Mouse (Mus musculus) cerebellum, adult 9-10 months (tissue): ENCODE data around the gene Irak2.
"Not testable (repeated sequence)": the region's sequence is repeated elsewhere in the genome, so short reads cannot be mapped to it uniquely, and the experiment has no call there.

Experiments used
- DNase-seq: peaks from one replicate; pipeline ENCODE4 v3.0.0; 2022

Gene Irak2

GRCm38 (mm10) chr6:113713389-113713788 is 75.1 kb downstream of the Irak2 start:
- not testable (repeated sequence) for DNase-seq

GRCm38 (mm10) chr6:113714276-113714675 is 76.0 kb downstream of the Irak2 start:
- DNase-seq, result no peak

GRCm38 (mm10) chr6:113714797-113715196 is 76.5 kb downstream of the Irak2 start:
- no peak for DNase-seq

- DNase-seq, result peak; percentile 76
Observed at GRCm38 (mm10) chr6:113717541-113717940, 79.3 kb downstream of the Irak2 start.

GRCm38 (mm10) chr6:113719878-113720277 is 81.6 kb downstream of the Irak2 start, which contains the start of gene Ghrl:
Ghrl (minus strand) TSS chr6:113719880.
- no peak for DNase-seq

GRCm38 (mm10) chr6:113721061-113721460 is 82.8 kb downstream of the Irak2 start:
- DNase-seq, result no peak

GRCm38 (mm10) chr6:113728181-113728580 is 89.9 kb downstream of the Irak2 start:
- DNase-seq, result no peak

- DNase-seq, result no peak
Observed at GRCm38 (mm10) chr6:113731296-113731695, 93.0 kb downstream of the Irak2 start.

GRCm38 (mm10) chr6:113737318-113738046 is 99.2 kb downstream of the Irak2 start:
- DNase-seq, result no peak

- peak; percentile 81 for DNase-seq
Observed at GRCm38 (mm10) chr6:113740236-113741217, 102.3 kb downstream of the Irak2 start, which contains the start of gene Sec13. Sec13 (minus strand) TSS chr6:113740743.

GRCm38 (mm10) chr6:113741425-113741824 is 103.2 kb downstream of the Irak2 start:
- DNase-seq, result no peak

GRCm38 (mm10) chr6:113742321-113742720 is 104.1 kb downstream of the Irak2 start:
- no peak for DNase-seq

- DNase-seq, result no peak
Observed at GRCm38 (mm10) chr6:113743111-113743510, 104.8 kb downstream of the Irak2 start.
